Mouse (Mus musculus) large intestine, adult 2 months (tissue): ENCODE measurements around the gene Pfdn6. TPM values are rescaled to one million over a fixed set of nuclear protein-coding genes. Genes with fewer than 3 reads are reported as not detected.
"Not testable (repeated sequence)": the region's sequence is repeated elsewhere in the genome, so short reads cannot be mapped to it uniquely, and the experiment has no call there.

Source experiments
- DNase-seq: peaks from one replicate; pipeline ENCODE4 v3.0.0-alpha.2; 2012; ENCODE audit warnings: low read depth, low spot score
- WGBS: fragments of 180-500 bp; shearing (Covaris S2); methylation state at CpG from one replicate; pipeline ENCODE4 v1.1.7; 2018; 5-methylcytosine and 5-hydroxymethylcytosine counted together
- polyA plus RNA-seq: library from polyadenylated mRNA; depleted of rRNA; stranded (reverse); fragments of >200 nt; gene quantifications from 2 replicates; pipeline ENCODE4 v1.2.3, GENCODE M21; 2012; rRNA removed

Gene Pfdn6
- polyA plus RNA-seq, 1 experiment: 28.6 TPM

DNA sequence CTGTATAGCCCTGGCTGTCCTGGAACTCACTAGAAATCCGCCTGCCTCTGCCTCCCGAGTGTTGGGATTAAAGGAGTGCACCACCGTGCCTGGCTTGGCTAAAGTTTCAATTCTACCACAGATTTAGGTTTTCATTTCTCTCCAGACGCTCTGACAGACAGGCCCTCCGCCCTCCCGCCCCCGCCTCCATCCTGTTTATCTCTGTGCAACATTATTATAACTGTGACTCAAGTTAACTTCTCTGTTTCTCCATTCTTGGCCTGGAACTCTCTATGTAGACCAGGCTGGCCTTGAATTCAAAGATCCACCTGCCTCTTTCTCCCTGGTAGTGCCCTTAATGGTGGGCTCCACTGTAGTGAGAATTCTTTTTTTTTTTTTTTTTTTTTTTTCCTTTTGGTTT is 37.7 kb downstream of the Pfdn6 start:
- WGBS: 79% methylated on average over 7 of the region's 7 CpGs
- DNase-seq: no peak

GRCm38 (mm10) chr17:33902079-33902478 is 38.1 kb downstream of the Pfdn6 start:
- no peak for DNase-seq
- 28% methylated on average over 4 of the region's 4 CpGs for WGBS

GRCm38 (mm10) chr17:33901653-33902052 is 38.5 kb downstream of the Pfdn6 start:
- DNase-seq: no peak
- 71% methylated on average over 3 of the region's 4 CpGs for whole genome bisulfite sequencing

DNA sequence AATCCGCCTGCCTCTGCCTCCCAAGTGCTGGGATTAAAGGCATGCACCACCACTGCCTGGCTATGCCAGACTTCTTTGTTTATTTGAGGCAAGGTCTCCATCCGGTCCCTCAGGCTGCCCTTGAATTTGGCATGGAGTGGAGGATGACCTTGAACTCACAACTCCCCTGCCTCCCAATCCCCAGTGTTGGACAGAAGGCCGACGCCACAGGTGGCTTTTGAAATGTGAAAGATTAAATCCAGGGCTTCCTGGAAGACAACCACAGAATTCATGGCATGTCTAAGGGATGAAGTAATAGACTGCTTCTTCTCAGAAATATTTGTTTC is 39.2 kb downstream of the Pfdn6 start:
- no peak for DNase-seq
- 77% methylated on average over 4 of the region's 4 CpGs for WGBS

- 77% methylated on average over 7 of the region's 7 CpGs for WGBS
- no peak for DNase-seq
Observed at GRCm38 (mm10) chr17:33900281-33900988, 39.7 kb downstream of the Pfdn6 start.

- WGBS: 61% methylated on average over 4 of the region's 4 CpGs
- no peak for DNase-seq
Observed at GRCm38 (mm10) chr17:33899642-33900041, 40.5 kb downstream of the Pfdn6 start.

- not testable (repeated sequence) for DNase-seq
- 61% methylated on average over 4 of the region's 4 CpGs for WGBS
Observed at GRCm38 (mm10) chr17:33898193-33898592, 42.0 kb downstream of the Pfdn6 start.

DNA sequence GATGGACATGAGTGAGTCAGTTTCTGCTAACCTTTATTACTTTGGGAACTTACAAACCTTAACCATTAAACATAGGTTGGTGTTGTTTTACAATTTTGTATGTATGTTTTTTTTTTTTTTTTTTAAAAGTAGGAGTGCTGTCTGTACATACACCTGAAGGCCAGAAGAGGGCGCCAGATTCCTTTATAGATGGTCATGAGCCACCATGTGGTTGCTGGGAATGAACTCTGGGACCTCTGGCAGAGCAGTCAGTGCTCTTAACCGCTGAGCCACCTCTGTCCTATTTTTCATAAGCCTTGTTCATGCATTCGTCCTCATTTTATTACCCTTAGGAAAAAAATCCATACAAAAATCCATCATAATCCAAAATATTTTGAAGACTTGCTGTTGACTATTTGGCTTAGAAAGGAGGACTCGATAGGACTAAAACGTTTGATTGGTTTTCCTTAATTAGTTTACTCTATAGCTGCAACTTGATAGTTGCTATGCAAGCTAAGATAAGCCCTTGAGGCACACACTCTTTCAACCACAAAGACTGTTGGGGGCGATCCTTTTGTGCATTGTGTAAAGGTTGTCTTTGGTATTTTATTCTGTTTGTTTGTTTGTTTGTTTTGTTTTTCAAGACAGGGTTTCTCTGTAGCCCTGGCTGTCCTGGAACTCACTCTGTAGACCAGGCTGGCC is 42.9 kb downstream of the Pfdn6 start:
- peak; percentile 55 for DNase-seq
- 32% methylated on average over 6 of the region's 6 CpGs for WGBS

DNA sequence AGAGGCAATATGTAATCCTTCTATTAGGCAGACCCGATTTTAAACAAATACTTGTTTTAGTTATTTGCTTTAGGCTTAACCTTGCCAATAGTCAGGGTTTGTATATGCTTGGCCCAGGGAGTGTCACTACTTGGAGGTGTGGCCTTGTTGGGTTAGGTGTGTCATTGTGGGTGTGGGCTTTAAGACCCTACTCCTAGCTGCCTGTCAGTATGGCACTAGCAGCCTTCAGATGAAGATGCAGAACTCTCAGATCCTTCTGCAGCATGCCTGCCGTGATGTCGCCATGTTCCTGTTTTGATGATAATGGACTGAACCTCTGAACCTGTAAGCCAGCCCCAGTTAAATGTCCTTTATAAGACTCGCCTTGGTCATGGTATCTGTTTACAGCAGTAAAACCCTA is 47.1 kb downstream of the Pfdn6 start:
- DNase-seq: not testable (repeated sequence)
- 63% methylated on average over 4 of the region's 4 CpGs for WGBS

DNA sequence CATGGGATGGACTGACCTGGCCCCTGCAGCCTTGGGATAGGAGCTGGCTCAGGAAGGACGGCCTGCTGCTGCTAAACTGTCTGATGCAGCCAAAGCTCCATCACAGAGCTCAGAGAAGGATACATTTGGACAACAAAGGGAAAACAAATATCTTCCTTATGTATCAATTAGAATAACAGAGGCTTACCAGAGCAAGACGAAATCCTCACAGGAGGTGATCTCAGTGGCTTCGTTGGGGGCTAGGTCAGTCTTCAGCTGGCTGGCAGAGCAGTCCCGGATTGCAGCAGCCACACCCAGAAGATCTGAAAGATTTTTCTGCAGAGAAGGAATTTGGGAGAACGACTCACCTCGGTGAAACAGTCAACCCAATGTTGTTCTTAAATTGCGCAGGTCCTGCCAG is 47.7 kb downstream of the Pfdn6 start:
- 28% methylated on average over 7 of the region's 7 CpGs for WGBS
- no peak for DNase-seq

DNA sequence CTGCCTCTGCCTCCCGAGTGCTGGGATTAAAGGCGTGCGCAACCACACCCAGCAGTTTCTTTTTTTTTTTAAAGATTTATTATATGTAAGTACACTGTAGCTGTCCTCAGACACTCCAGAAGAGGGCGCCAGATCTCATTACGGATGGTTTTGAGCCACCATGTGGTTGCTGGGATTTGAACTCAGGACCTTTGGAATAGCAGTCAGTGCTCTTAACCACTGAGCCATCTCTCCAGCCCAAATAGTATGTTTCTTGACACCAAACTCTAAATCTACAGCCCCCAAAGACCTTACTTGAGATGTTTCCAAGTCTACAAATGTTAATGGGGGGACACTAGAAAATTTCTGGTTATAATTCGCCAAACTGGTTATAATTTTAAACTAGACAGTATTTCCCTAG is 48.3 kb downstream of the Pfdn6 start:
- 53% methylated on average over 6 of the region's 6 CpGs for WGBS
- not testable (repeated sequence) for DNase-seq

DNA sequence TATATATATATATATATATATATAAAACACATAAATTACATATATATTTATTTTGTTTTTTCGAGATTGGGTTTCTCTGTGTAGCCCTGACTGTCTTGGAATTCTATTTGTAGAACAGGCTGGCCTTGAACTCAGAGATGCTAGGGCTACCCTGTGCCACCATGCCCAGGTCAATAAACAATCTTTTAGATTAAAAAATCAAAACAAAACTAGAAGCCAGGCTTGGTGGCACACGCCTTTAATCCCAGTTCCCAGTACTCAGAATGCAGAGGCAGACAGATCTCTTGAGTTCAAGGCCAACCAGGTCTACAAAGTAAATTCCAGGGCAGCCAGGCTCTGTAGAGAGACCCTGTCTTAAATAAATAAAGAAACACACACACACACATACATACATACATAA is 48.8 kb downstream of the Pfdn6 start:
- DNase-seq: no peak
- WGBS: 42% methylated on average over 2 of the region's 2 CpGs

- WGBS: under 1% methylated on average over 49 of the region's 49 CpGs
- peak; percentile 94 for DNase-seq
Observed at GRCm38 (mm10) chr17:33890533-33891059, 49.5 kb downstream of the Pfdn6 start, which contains the start of gene Kifc1. TSS of gene Kifc1 (minus strand) at chr17:33890661.

GRCm38 (mm10) chr17:33889941-33890532 is 50.1 kb downstream of the Pfdn6 start:
- DNase-seq: not testable (repeated sequence)
- WGBS: under 1% methylated on average over 38 of the region's 44 CpGs

Other genes starting within 250 kb of the Pfdn6 start
- gene March2, start 221.7 kb downstream of the Pfdn6 start, polyA plus RNA-seq: 53.8 and 55.5 TPM in 2 replicates
- gene Rab11b, start 179.8 kb downstream of the Pfdn6 start, polyA plus RNA-seq: 268 and 292 TPM in 2 replicates
- gene Angptl4, start 158.5 kb downstream of the Pfdn6 start, polyA plus RNA-seq: 21.9 and 75.2 TPM in 2 replicates
- 19.7 and 22.0 TPM in 2 replicates for gene Kank3, start 129.8 kb downstream of the Pfdn6 start, polyA plus RNA-seq
- 844 and 888 TPM in 2 replicates for gene Rps28, start 115.8 kb downstream of the Pfdn6 start, polyA plus RNA-seq
- gene Ndufa7, start 115.8 kb downstream of the Pfdn6 start, polyA plus RNA-seq: 365 and 370 TPM in 2 replicates
- gene Cd320, start 97.3 kb downstream of the Pfdn6 start, polyA plus RNA-seq: 22.0 and 27.3 TPM in 2 replicates
- not detected in 2 replicates for gene Gm7029, start 66.5 kb downstream of the Pfdn6 start, polyA plus RNA-seq
- gene Kifc1, start 49.7 kb downstream of the Pfdn6 start, polyA plus RNA-seq: 17.1 and 17.6 TPM in 2 replicates
- 0.67 TPM in 1 of 2 replicates, not detected in the other for gene Platr17, start 35.2 kb downstream of the Pfdn6 start, polyA plus RNA-seq
- 34.1 and 41.0 TPM in 2 replicates for gene Daxx, start 30.9 kb downstream of the Pfdn6 start, polyA plus RNA-seq
- 203 and 264 TPM in 2 replicates for gene Tapbp, start 24.4 kb downstream of the Pfdn6 start, polyA plus RNA-seq
- 37.1 and 49.3 TPM in 2 replicates for gene Zbtb22, start 24.4 kb downstream of the Pfdn6 start, polyA plus RNA-seq
- gene Rgl2, start 10.8 kb downstream of the Pfdn6 start, polyA plus RNA-seq: 46.1 and 63.1 TPM in 2 replicates
- gene Wdr46, start 317 bp upstream of the Pfdn6 start, polyA plus RNA-seq: 19.1 and 23.6 TPM in 2 replicates
- gene B3galt4, start 11.1 kb upstream of the Pfdn6 start, polyA plus RNA-seq: 15.6 and 19.8 TPM in 2 replicates
- 44.6 and 59.1 TPM in 2 replicates for gene Vps52, start 15.5 kb upstream of the Pfdn6 start, polyA plus RNA-seq
- 617 and 700 TPM in 2 replicates for gene Rps18, start 15.7 kb upstream of the Pfdn6 start, polyA plus RNA-seq
- gene H2-K1, start 60.0 kb upstream of the Pfdn6 start, polyA plus RNA-seq: 5,020 and 5,402 TPM in 2 replicates
- gene Ring1, start 84.3 kb upstream of the Pfdn6 start, polyA plus RNA-seq: 17.0 and 21.3 TPM in 2 replicates
- gene H2-Ke6, start 87.7 kb upstream of the Pfdn6 start, polyA plus RNA-seq: 43.2 and 48.6 TPM in 2 replicates
- 129 and 133 TPM in 2 replicates for gene Slc39a7, start 91.3 kb upstream of the Pfdn6 start, polyA plus RNA-seq
- 41.6 and 49.9 TPM in 2 replicates for gene Rxrb, start 91.5 kb upstream of the Pfdn6 start, polyA plus RNA-seq
- gene Col11a2, start 99.1 kb upstream of the Pfdn6 start, polyA plus RNA-seq: 0.60 and 0.95 TPM in 2 replicates
- gene H2-Oa, start 152.0 kb upstream of the Pfdn6 start, polyA plus RNA-seq: 16.5 and 21.5 TPM in 2 replicates
- gene H2-DMa, start 179.2 kb upstream of the Pfdn6 start, polyA plus RNA-seq: 218 and 235 TPM in 2 replicates
- 85.8 and 92.2 TPM in 2 replicates for gene Brd2, start 182.3 kb upstream of the Pfdn6 start, polyA plus RNA-seq
- 31.0 and 41.3 TPM in 2 replicates for gene H2-DMb2, start 203.0 kb upstream of the Pfdn6 start, polyA plus RNA-seq
- gene H2-DMb1, start 212.7 kb upstream of the Pfdn6 start, polyA plus RNA-seq: 322 and 350 TPM in 2 replicates
- 80.6 and 126 TPM in 2 replicates for gene Tap1, start 247.2 kb upstream of the Pfdn6 start, polyA plus RNA-seq
- 195 and 254 TPM in 2 replicates for gene Psmb9, start 247.4 kb upstream of the Pfdn6 start, polyA plus RNA-seq